Mouse (Mus musculus) testis, adult 2 months (tissue): ENCODE measurements around the gene Lrp2bp.

Experiments
- CTCF ChIP-seq: fragments of 200-500 bp; IDR thresholded peaks from 2 replicates; pipeline ENCODE4 v1.5.1; 2012; ENCODE audit warnings: low read depth, mild to moderate bottlenecking, inconsistent platforms, low read length, moderate library complexity; ENCODE audit not compliant: control insufficient read depth, insufficient read depth, insufficient replicate concordance
- POLR2A ChIP-seq: fragments of 200-500 bp; IDR thresholded peaks from 2 replicates; pipeline ENCODE4 v1.6.1; 2012; ENCODE audit warnings: low read depth, mild to moderate bottlenecking, inconsistent platforms, low read length, moderate library complexity; ENCODE audit not compliant: control insufficient read depth

DNA sequence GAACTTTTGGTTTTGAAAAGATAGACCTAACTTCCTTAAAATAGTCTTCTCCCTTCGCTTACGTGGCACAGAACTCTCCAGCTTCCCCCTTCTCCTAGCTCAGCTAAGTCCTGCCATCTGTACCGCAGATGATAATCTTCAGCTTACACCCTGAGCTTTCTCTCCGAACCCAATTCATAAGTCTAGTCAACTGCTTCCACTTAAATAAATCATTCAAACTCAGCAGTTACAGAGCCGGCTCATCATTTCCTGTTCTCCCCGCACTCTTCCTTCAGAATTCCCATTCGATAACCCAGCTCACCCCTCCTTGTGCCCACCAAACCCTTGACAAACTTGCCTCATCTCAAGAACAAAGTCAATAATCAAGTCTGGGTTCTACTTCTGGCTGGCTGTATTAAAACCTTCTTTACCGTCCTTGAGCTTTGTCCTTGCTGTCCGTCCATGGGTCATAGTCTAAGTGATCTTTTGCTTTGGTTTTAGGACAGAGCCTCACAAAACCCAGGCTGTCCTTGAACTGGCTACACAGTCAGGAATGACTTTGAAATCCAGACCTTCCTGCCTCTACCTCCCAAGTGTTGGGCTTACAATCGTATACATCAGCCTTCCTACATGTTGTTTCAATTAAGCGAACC is 23.1 kb upstream of the Lrp2bp start:
- TF ChIP-seq POLR2A (no peak), CTCF (no peak)
